Mouse (Mus musculus): ENCODE results near the gene Galnt4. TPM values are rescaled to one million over a fixed set of nuclear protein-coding genes. Genes with fewer than 3 reads are reported as not detected.
"Not testable (repeated sequence)": the region's sequence is repeated elsewhere in the genome, so short reads cannot be mapped to it uniquely, and the experiment has no call there.

Galnt4 gene
- total RNA-seq, 2 experiments from 2014 or later = 1.9 to 2.3 TPM

- DNase-seq (ENCODE audit: low spot score in 2 of 2) = no peak
Measured at GRCm38 (mm10) chr10:99154635-99155034, 46.7 kb downstream of the Galnt4 start.

GRCm38 (mm10) chr10:99156808-99157207 is 48.8 kb downstream of the Galnt4 start:
- no peak for DNase-seq (ENCODE audit: low spot score in 2 of 2)

GRCm38 (mm10) chr10:99157697-99158096 is 49.7 kb downstream of the Galnt4 start:
- DNase-seq (ENCODE audit: low spot score in 2 of 2) = not testable (repeated sequence)

GRCm38 (mm10) chr10:99161987-99162582 is 54.1 kb downstream of the Galnt4 start:
- peak in 1 of 2 experiments; percentile 36 for DNase-seq (ENCODE audit: low spot score in 2 of 2)

Other genes starting within 250 kb of the Galnt4 start
- 100 to 1,000 TPM; 656 to 703 TPM for gene Atp2b1, start 193.8 kb upstream of the Galnt4 start, total RNA-seq (2021)
- 1 to 10 TPM; 6.5 to 7.1 TPM for gene Poc1b, start 1.1 kb upstream of the Galnt4 start, total RNA-seq (2021)
- gene Phxr2, start 18.2 kb downstream of the Galnt4 start, total RNA-seq (2021) = not detected
- 100 to 1,000 TPM; 103 to 116 TPM for gene Dusp6, start 155.1 kb downstream of the Galnt4 start, total RNA-seq (2021)